Mouse (Mus musculus) small intestine, adult 2 months (tissue): ENCODE measurements around the gene Fip1l1.

Source experiments
- CTCF ChIP-seq: fragments of 200-500 bp; IDR thresholded peaks from 2 replicates; pipeline ENCODE4 v1.5.1; 2012; ENCODE audit warnings: low read depth, mild to moderate bottlenecking, control low read depth, inconsistent platforms, low read length, moderate library complexity, mixed read lengths; ENCODE audit not compliant: insufficient replicate concordance, insufficient read length; ENCODE audit errors: extremely low read depth
- POLR2A ChIP-seq: fragments of 200-500 bp; IDR thresholded peaks from 2 replicates; pipeline ENCODE4 v1.6.1; 2012; ENCODE audit warnings: low read depth, mild to moderate bottlenecking, control low read depth, inconsistent platforms, low read length, moderate library complexity

GRCm38 (mm10) chr5:74640504-74640903, 105.3 kb downstream of the Fip1l1 start:
- TF ChIP-seq POLR2A (no peak), CTCF (no peak)
